Mouse (Mus musculus) kidney, adult 8-10 months (tissue): ENCODE data around the gene Dhx33.

ENCODE experiments used
- DNase-seq, 2 experiments: peaks; one replicate each; pipeline ENCODE4 v3.0.0; 2022

The Dhx33 gene

GRCm38 (mm10) chr11:70980751-70981510, 23.3 kb downstream of the Dhx33 start:
- no peak for DNase-seq

GRCm38 (mm10) chr11:70980232-70980631, 24.0 kb downstream of the Dhx33 start:
- no peak for DNase-seq

GRCm38 (mm10) chr11:70977293-70977692, 26.9 kb downstream of the Dhx33 start:
- DNase-seq: no peak

- no peak for DNase-seq
Observed at GRCm38 (mm10) chr11:70975193-70975592, 29.0 kb downstream of the Dhx33 start.

GRCm38 (mm10) chr11:70973947-70974346, 30.3 kb downstream of the Dhx33 start:
- no peak for DNase-seq

- peak in 1 of 2 experiments; percentile 26 for DNase-seq
Observed at GRCm38 (mm10) chr11:70972586-70972985, 31.7 kb downstream of the Dhx33 start.

- DNase-seq: peak in 1 of 2 experiments; percentile 25
Observed at GRCm38 (mm10) chr11:70970560-70971540, 33.4 kb downstream of the Dhx33 start.

GRCm38 (mm10) chr11:70969821-70970559, 34.2 kb downstream of the Dhx33 start, which contains the start of the genes Nup88 and Rpain:
Gene Nup88 (minus strand): TSS chr11:70969973.
Gene Rpain (plus strand): TSS chr11:70970213.
- DNase-seq: peak; percentile 95

GRCm38 (mm10) chr11:70969271-70969794, 34.9 kb downstream of the Dhx33 start:
- DNase-seq: no peak

GRCm38 (mm10) chr11:70964222-70964907, 39.9 kb downstream of the Dhx33 start:
- no peak for DNase-seq

GRCm38 (mm10) chr11:70960786-70961554, 43.3 kb downstream of the Dhx33 start:
- no peak for DNase-seq

GRCm38 (mm10) chr11:70954711-70955110, 49.5 kb downstream of the Dhx33 start:
- DNase-seq: no peak

- DNase-seq: no peak
Observed at GRCm38 (mm10) chr11:70944935-70945817, 59.1 kb downstream of the Dhx33 start.

- DNase-seq: no peak
Observed at GRCm38 (mm10) chr11:70943651-70944050, 60.6 kb downstream of the Dhx33 start.

- DNase-seq: no peak
Observed at GRCm38 (mm10) chr11:70942596-70942995, 61.6 kb downstream of the Dhx33 start.

GRCm38 (mm10) chr11:70935316-70935715, 68.9 kb downstream of the Dhx33 start:
- DNase-seq: no peak
